Mouse (Mus musculus) layer of hippocampus, postnatal 10 days (tissue): ENCODE measurements around the gene Cisd3. TPM values are rescaled to one million over a fixed set of nuclear protein-coding genes. Genes with fewer than 3 reads are reported as not detected.

ENCODE experiments used
- DNase-seq, 2 experiments: peaks; one replicate each; pipeline ENCODE4 v3.0.0; 2021; ENCODE audit warnings: low spot score in 2 of 2
- total RNA-seq, 2 experiments: library from RNA; stranded (reverse); gene quantifications; 2 replicates each; pipeline ENCODE4 v1.2.3; 2021

Cisd3 gene
- total RNA-seq, 2 experiments from 2014 or later, result 34.3 to 40.1 TPM

- no peak for DNase-seq
These were observed 860 bp upstream of the Cisd3 start for GRCm38 (mm10) chr11:97684766-97685165.

- no peak for DNase-seq
These were observed 789 bp downstream of the Cisd3 start for GRCm38 (mm10) chr11:97686322-97686908.

- no peak for DNase-seq
These were observed 1.4 kb downstream of the Cisd3 start for GRCm38 (mm10) chr11:97687061-97687460.

- DNase-seq, result peak; percentile 84 to 87
These were observed 4.2 kb downstream of the Cisd3 start for GRCm38 (mm10) chr11:97689861-97690260.

GRCm38 (mm10) chr11:97694435-97694834, 8.8 kb downstream of the Cisd3 start:
- no peak for DNase-seq

GRCm38 (mm10) chr11:97694921-97695711, 9.5 kb downstream of the Cisd3 start:
- peak; percentile 69 to 78 for DNase-seq

- peak in 1 of 2 experiments; percentile 60 for DNase-seq
These were observed 10.2 kb downstream of the Cisd3 start for GRCm38 (mm10) chr11:97695712-97696401.

GRCm38 (mm10) chr11:97696669-97697068, 11.0 kb downstream of the Cisd3 start:
- DNase-seq, result no peak

GRCm38 (mm10) chr11:97697199-97697890, 11.7 kb downstream of the Cisd3 start:
- no peak for DNase-seq

- no peak for DNase-seq
These were observed 12.4 kb downstream of the Cisd3 start for GRCm38 (mm10) chr11:97697891-97698529.

- peak; percentile 68 to 79 for DNase-seq
These were observed 13.3 kb downstream of the Cisd3 start for GRCm38 (mm10) chr11:97698741-97699611.

GRCm38 (mm10) chr11:97699626-97700002, 14.0 kb downstream of the Cisd3 start:
- DNase-seq, result peak; percentile 77 to 84

- peak; percentile 74 to 82 for DNase-seq
These were observed 14.5 kb downstream of the Cisd3 start, which contains the start of gene Pcgf2 for GRCm38 (mm10) chr11:97700003-97700745. Gene Pcgf2, minus strand, starts transcription at chr11:97700497.

GRCm38 (mm10) chr11:97700746-97701580, 15.3 kb downstream of the Cisd3 start:
- DNase-seq, result no peak

GRCm38 (mm10) chr11:97701581-97702392, 16.2 kb downstream of the Cisd3 start:
- DNase-seq, result no peak

GRCm38 (mm10) chr11:97702393-97702745, 16.7 kb downstream of the Cisd3 start:
- DNase-seq, result peak; percentile 94 to 97

- peak; percentile 99 for DNase-seq
These were observed 17.6 kb downstream of the Cisd3 start, which contains the start of gene Psmb3 for GRCm38 (mm10) chr11:97703039-97703826. Gene Psmb3, plus strand, starts transcription at chr11:97703399.
